Mouse (Mus musculus): ENCODE data around the gene Plek2.
"Not testable (repeated sequence)": the region's sequence is repeated elsewhere in the genome, so short reads cannot be mapped to it uniquely, and the experiment has no call there.

Gene Plek2

GRCm38 (mm10) chr12:78906707-78907162 is at the start of gene Plek2:
TSS of gene Plek2 (minus strand) at chr12:78906964.
- peak; percentile 69 for DNase-seq (ENCODE audit: low spot score)

- DNase-seq (ENCODE audit: low spot score) = no peak
Measured at GRCm38 (mm10) chr12:78956405-78956804, 49.6 kb upstream of the Plek2 start.

- DNase-seq (ENCODE audit: low spot score) = no peak
Measured at GRCm38 (mm10) chr12:78952484-78952883, 45.7 kb upstream of the Plek2 start.

GRCm38 (mm10) chr12:78952053-78952452 is 45.3 kb upstream of the Plek2 start:
- DNase-seq (ENCODE audit: low spot score) = no peak

- no peak for DNase-seq (ENCODE audit: low spot score)
Measured at GRCm38 (mm10) chr12:78947661-78948060, 40.9 kb upstream of the Plek2 start.

- no peak for DNase-seq (ENCODE audit: low spot score)
Measured at GRCm38 (mm10) chr12:78947161-78947560, 40.4 kb upstream of the Plek2 start.

GRCm38 (mm10) chr12:78942931-78943330 is 36.2 kb upstream of the Plek2 start:
- DNase-seq (ENCODE audit: low spot score) = no peak

GRCm38 (mm10) chr12:78940081-78940480 is 33.3 kb upstream of the Plek2 start:
- DNase-seq (ENCODE audit: low spot score) = no peak

GRCm38 (mm10) chr12:78939393-78940037 is 32.8 kb upstream of the Plek2 start:
- no peak for DNase-seq (ENCODE audit: low spot score)

GRCm38 (mm10) chr12:78936494-78936893 is 29.7 kb upstream of the Plek2 start:
- DNase-seq (ENCODE audit: low spot score) = no peak

- no peak for DNase-seq (ENCODE audit: low spot score)
Measured at GRCm38 (mm10) chr12:78929900-78930299, 23.1 kb upstream of the Plek2 start.

- no peak for DNase-seq (ENCODE audit: low spot score)
Measured at GRCm38 (mm10) chr12:78927287-78927686, 20.5 kb upstream of the Plek2 start.

- no peak for DNase-seq (ENCODE audit: low spot score)
Measured at GRCm38 (mm10) chr12:78923539-78924189, 16.9 kb upstream of the Plek2 start.

GRCm38 (mm10) chr12:78922977-78923376 is 16.2 kb upstream of the Plek2 start:
- DNase-seq (ENCODE audit: low spot score) = not testable (repeated sequence)

GRCm38 (mm10) chr12:78922058-78922457 is 15.3 kb upstream of the Plek2 start:
- DNase-seq (ENCODE audit: low spot score) = no peak

GRCm38 (mm10) chr12:78921421-78921820 is 14.7 kb upstream of the Plek2 start:
- DNase-seq (ENCODE audit: low spot score) = no peak

GRCm38 (mm10) chr12:78919079-78919712 is 12.4 kb upstream of the Plek2 start:
- peak; percentile 55 for DNase-seq (ENCODE audit: low spot score)

GRCm38 (mm10) chr12:78918227-78919078 is 11.7 kb upstream of the Plek2 start:
- peak; percentile 74 for DNase-seq (ENCODE audit: low spot score)

GRCm38 (mm10) chr12:78916278-78916677 is 9.5 kb upstream of the Plek2 start:
- no peak for DNase-seq (ENCODE audit: low spot score)

GRCm38 (mm10) chr12:78915561-78915960 is 8.8 kb upstream of the Plek2 start:
- no peak for DNase-seq (ENCODE audit: low spot score)

GRCm38 (mm10) chr12:78914458-78914857 is 7.7 kb upstream of the Plek2 start:
- no peak for DNase-seq (ENCODE audit: low spot score)

GRCm38 (mm10) chr12:78911707-78912417 is 5.1 kb upstream of the Plek2 start:
- no peak for DNase-seq (ENCODE audit: low spot score)

Data from ovary, postnatal 14 days (tissue).